Mouse (Mus musculus) kidney, postnatal 0 days (tissue): Measurements from ENCODE around the gene Ift122. TPM values are rescaled to one million over a fixed set of nuclear protein-coding genes. Genes with fewer than 3 reads are reported as not detected.

ENCODE experiments used
- ATAC-seq: fragments of 200-750 bp; cut with Nextera tagmentation; replicated peaks from 2 replicates; pipeline ENCODE4 v1.8.0; 2017; ENCODE audit warnings: low read depth, moderate number of reproducible peaks, moderate TSS enrichment, moderate library complexity; ENCODE audit not compliant: low FRiP score
- DNase-seq: peaks from one replicate; pipeline ENCODE4 v3.0.0-alpha.2; 2016; ENCODE audit warnings: low spot score
- H3K27ac ChIP-seq: fragments of 300-500 bp; sonication (generic); 2 replicates; pipeline ENCODE4 v1.5.1; 2014; ENCODE audit warnings: mild to moderate bottlenecking
- H3K27me3 ChIP-seq: fragments of 300-500 bp; sonication (generic); 2 replicates; pipeline ENCODE4 v1.6.1; 2014; ENCODE audit warnings: low read length, mixed read lengths; ENCODE audit not compliant: insufficient read depth
- H3K36me3 ChIP-seq: fragments of 300-500 bp; sonication (generic); 2 replicates; pipeline ENCODE4 v1.6.1; 2014; ENCODE audit warnings: low read length, mixed read lengths; ENCODE audit not compliant: insufficient read depth
- H3K4me1 ChIP-seq: fragments of 300-500 bp; sonication (generic); replicated peaks from 2 replicates; pipeline ENCODE4 v1.6.1; 2014; ENCODE audit warnings: antibody characterized with exemption, low read length, mixed read lengths; ENCODE audit not compliant: insufficient read depth
- H3K4me2 ChIP-seq: fragments of 300-500 bp; sonication (generic); 2 replicates; pipeline ENCODE4 v1.6.1; 2014; ENCODE audit warnings: mild to moderate bottlenecking, low read length, moderate library complexity, mixed read lengths
- H3K4me3 ChIP-seq: fragments of 300-500 bp; sonication (generic); replicated peaks from 2 replicates; pipeline ENCODE4 v1.5.1; 2014; ENCODE audit warnings: low read depth, low read length
- H3K9ac ChIP-seq: fragments of 300-500 bp; sonication (generic); 2 replicates; pipeline ENCODE4 v1.6.1; 2014; ENCODE audit warnings: low read depth, low read length
- H3K9me3 ChIP-seq: fragments of 300-500 bp; sonication (generic); replicated peaks from 2 replicates; pipeline ENCODE4 v1.6.1; 2016; ENCODE audit warnings: low read length, inconsistent platforms, mixed read lengths
- CTCF ChIP-seq: IDR thresholded peaks from 2 replicates; pipeline ENCODE4 v1.5.1; 2016; ENCODE audit warnings: antibody characterized with exemption, low read depth, mild to moderate bottlenecking, moderate library complexity
- WGBS: fragments of 180-500 bp; shearing (Covaris S2); extraction: QIAGEN DNeasy Blood & Tissue Kit; methylation state at CpG from one replicate; pipeline ENCODE4 v1.1.7; 2014; 5-methylcytosine and 5-hydroxymethylcytosine counted together
- polyA plus RNA-seq: library from polyadenylated mRNA; unstranded; fragments of >200 nt; fragmentation: Nextera tagmentation; extraction: Ambion mirVana; gene quantifications from 2 replicates; pipeline ENCODE4 v1.2.1, GENCODE M21; 2015

Gene Ift122
- polyA plus RNA-seq, 1 experiment from 2014 or later: 14.9 TPM

- H3K4me2 ChIP-seq: no peak overlapping the region
- no peaks in the 10 kb centered on the region for H3K9me3 ChIP-seq
- H3K27me3 ChIP-seq: no peaks in the 10 kb centered on the region
- peak; percentile 60 for DNase-seq
- peak; percentile 68 for TF ChIP-seq CTCF
- ATAC-seq: peak; percentile 58
- H3K9ac ChIP-seq: no peak overlapping the region
- H3K4me1 ChIP-seq: peaks cover 5% of the 10 kb centered on the region; the same call in 1 of the 2 replicates
- WGBS: 44% methylated on average over 23 of the region's 23 CpGs
- H3K4me3 ChIP-seq: no peak overlapping the region
- H3K36me3 ChIP-seq: peaks cover 60% of the 10 kb centered on the region
- no peak overlapping the region for H3K27ac ChIP-seq
Measured at GRCm38 (mm10) chr6:115962439-115963085, 109.3 kb downstream of the Ift122 start.

- WGBS: 69% methylated on average over 9 of the region's 9 CpGs
Measured at GRCm38 (mm10) chr6:115963656-115964055, 110.4 kb downstream of the Ift122 start.

GRCm38 (mm10) chr6:115966227-115966966 is 113.1 kb downstream of the Ift122 start:
- H3K36me3 ChIP-seq: peaks cover 47% of the 10 kb centered on the region
- no peak for TF ChIP-seq CTCF
- no peak overlapping the region for H3K4me2 ChIP-seq
- no peak for ATAC-seq
- no peak overlapping the region for H3K4me3 ChIP-seq
- no peak for DNase-seq
- H3K4me1 ChIP-seq: peaks cover under 1% of the 10 kb centered on the region
- no peak overlapping the region for H3K27ac ChIP-seq
- no peaks in the 10 kb centered on the region for H3K9me3 ChIP-seq
- no peaks in the 10 kb centered on the region for H3K27me3 ChIP-seq
- no peak overlapping the region for H3K9ac ChIP-seq
- 89% methylated on average over 19 of the region's 19 CpGs for WGBS

More at GRCm38 (mm10) chr6:115963656-115964055, 110.4 kb downstream of the Ift122 start:
- Histone ChIP-seq H3K4me2 (no peak overlapping the region), H3K27ac (no peak overlapping the region), H3K4me1 (no peaks in the 10 kb centered on the region; the same call in 1 of the 2 replicates), H3K36me3 (peaks cover 65% of the 10 kb centered on the region), H3K9me3 (no peaks in the 10 kb centered on the region), H3K4me3 (no peak overlapping the region), H3K27me3 (no peaks in the 10 kb centered on the region), H3K9ac (no peak overlapping the region)
- ATAC-seq (no peak), DNase-seq (no peak)
- no peak for TF ChIP-seq CTCF

- no peak overlapping the region for H3K27ac ChIP-seq
- H3K4me3 ChIP-seq: no peak overlapping the region
- H3K4me2 ChIP-seq: no peak overlapping the region
- H3K27me3 ChIP-seq: no peaks in the 10 kb centered on the region
- no peak for TF ChIP-seq CTCF
- H3K9me3 ChIP-seq: no peaks in the 10 kb centered on the region
- no peak overlapping the region for H3K9ac ChIP-seq
- WGBS: 88% methylated on average over 15 of the region's 15 CpGs
- H3K36me3 ChIP-seq: peaks cover 42% of the 10 kb centered on the region; the same call in 1 of the 2 replicates
- H3K4me1 ChIP-seq: peaks cover 6% of the 10 kb centered on the region
- ATAC-seq: no peak
- DNase-seq: no peak
Measured at GRCm38 (mm10) chr6:115967291-115967880, 114.1 kb downstream of the Ift122 start.

GRCm38 (mm10) chr6:115968086-115968485 is 114.8 kb downstream of the Ift122 start:
- no peaks in the 10 kb centered on the region for H3K9me3 ChIP-seq
- TF ChIP-seq CTCF: no peak
- no peak overlapping the region for H3K27ac ChIP-seq
- H3K4me3 ChIP-seq: no peak overlapping the region
- 72% methylated on average over 5 of the region's 5 CpGs for WGBS
- DNase-seq (no peak), ATAC-seq (no peak)
- H3K4me2 ChIP-seq: no peak overlapping the region
- H3K9ac ChIP-seq: no peak overlapping the region
- no peaks in the 10 kb centered on the region for H3K27me3 ChIP-seq
- peaks cover 12% of the 10 kb centered on the region for H3K4me1 ChIP-seq
- peaks cover 39% of the 10 kb centered on the region; the same call in 1 of the 2 replicates for H3K36me3 ChIP-seq

GRCm38 (mm10) chr6:115968700-115969099 is 115.4 kb downstream of the Ift122 start:
- Histone ChIP-seq H3K9ac (no peak overlapping the region), H3K4me2 (no peak overlapping the region), H3K4me3 (no peak overlapping the region), H3K4me1 (peaks cover 15% of the 10 kb centered on the region), H3K27me3 (no peaks in the 10 kb centered on the region), H3K9me3 (no peaks in the 10 kb centered on the region), H3K27ac (no peak overlapping the region), H3K36me3 (0 out of 2 replicates have a peak, but pooled peaks cover 39% of the 10 kb centered on the region)
- 79% methylated on average over 6 of the region's 6 CpGs for WGBS
- ATAC-seq (no peak), DNase-seq (no peak)
- TF ChIP-seq CTCF: no peak
